Mouse (Mus musculus): Measurements from ENCODE around the gene Trdmt1. TPM values are rescaled to one million over a fixed set of nuclear protein-coding genes. Genes with fewer than 3 reads are reported as not detected.

Gene Trdmt1
- total and polyA plus RNA-seq, 2 experiments, result 0.83 to 3.9 TPM

- Histone ChIP-seq H3K79me2 (ENCODE audit: control insufficient read depth, insufficient read depth, low read length) (no peaks in the 10 kb centered on the region), H3K36me3 (ENCODE audit: control insufficient read depth, insufficient read depth, low read length) (no peaks in the 10 kb centered on the region), H3K27ac (replicated peaks; ENCODE audit: insufficient read depth, low read depth, low read length) (no peak overlapping the region), H3K27me3 (ENCODE audit: control insufficient read depth, insufficient read depth, low read length) (no peaks in the 10 kb centered on the region), H3K4me1 (ENCODE audit: control insufficient read depth, insufficient read depth, low read length) (no peaks in the 10 kb centered on the region), H3K9ac (ENCODE audit: low read depth, low read length) (no peak overlapping the region), H3K4me3 (ENCODE audit: insufficient read depth, low read depth, low read length) (no peak overlapping the region)
- DNase-seq (ENCODE audit: extremely low read depth, low read depth, low spot score), result no peak
- TF ChIP-seq POLR2A (IDR thresholded peaks at IDR 0.05; ENCODE audit: extremely low read depth, insufficient read depth, low read length), result no peak
- TF ChIP-seq CTCF (IDR thresholded peaks at IDR 0.05; ENCODE audit: low read depth, low read length), result no peak
- 70% methylated on average over 2 of the region's 2 CpGs for WGBS
Measured at GRCm38 (mm10) chr2:13553966-13554365, 9.5 kb upstream of the Trdmt1 start.

GRCm38 (mm10) chr2:13548749-13549148 lies 4.3 kb upstream of the Trdmt1 start:
- no peaks in the 10 kb centered on the region for H3K36me3 ChIP-seq (ENCODE audit: control insufficient read depth, insufficient read depth, low read length)
- H3K9ac ChIP-seq (ENCODE audit: low read depth, low read length), result no peak overlapping the region
- H3K4me3 ChIP-seq (ENCODE audit: insufficient read depth, low read depth, low read length), result no peak overlapping the region
- H3K27ac ChIP-seq (replicated peaks; ENCODE audit: insufficient read depth, low read depth, low read length), result no peak overlapping the region
- no peak for TF ChIP-seq POLR2A (IDR thresholded peaks at IDR 0.05; ENCODE audit: extremely low read depth, insufficient read depth, low read length)
- no peak for TF ChIP-seq CTCF (IDR thresholded peaks at IDR 0.05; ENCODE audit: low read depth, low read length)
- DNase-seq (ENCODE audit: extremely low read depth, low read depth, low spot score), result no peak
- H3K79me2 ChIP-seq (ENCODE audit: control insufficient read depth, insufficient read depth, low read length), result no peaks in the 10 kb centered on the region
- H3K27me3 ChIP-seq (ENCODE audit: control insufficient read depth, insufficient read depth, low read length), result no peaks in the 10 kb centered on the region
- WGBS, result 79% methylated on average over 3 of the region's 3 CpGs
- H3K4me1 ChIP-seq (ENCODE audit: control insufficient read depth, insufficient read depth, low read length), result no peaks in the 10 kb centered on the region; the same call in 1 of the 2 replicates

- Histone ChIP-seq H3K27me3 (ENCODE audit: control insufficient read depth, insufficient read depth, low read length) (no peaks in the 10 kb centered on the region), H3K27ac (replicated peaks; ENCODE audit: insufficient read depth, low read depth, low read length) (peak overlapping the region; percentile 63), H3K79me2 (ENCODE audit: control insufficient read depth, insufficient read depth, low read length) (no peaks in the 10 kb centered on the region), H3K9ac (ENCODE audit: low read depth, low read length) (peak overlapping the region; percentile 68), H3K36me3 (ENCODE audit: control insufficient read depth, insufficient read depth, low read length) (no peaks in the 10 kb centered on the region), H3K4me1 (ENCODE audit: control insufficient read depth, insufficient read depth, low read length) (no peaks in the 10 kb centered on the region; the same call in 1 of the 2 replicates), H3K4me3 (ENCODE audit: insufficient read depth, low read depth, low read length) (peak overlapping the region; percentile 73)
- peak; percentile 51 for DNase-seq (ENCODE audit: extremely low read depth, low read depth, low spot score)
- WGBS, result 5% methylated on average over 8 of the region's 8 CpGs
- TF ChIP-seq POLR2A (IDR thresholded peaks at IDR 0.05; ENCODE audit: extremely low read depth, insufficient read depth, low read length), result no peak
- no peak for TF ChIP-seq CTCF (IDR thresholded peaks at IDR 0.05; ENCODE audit: low read depth, low read length)
Measured at GRCm38 (mm10) chr2:13543519-13544124, 846 bp downstream of the Trdmt1 start.

GRCm38 (mm10) chr2:13539860-13540259 lies 4.6 kb downstream of the Trdmt1 start:
- H3K79me2 ChIP-seq (ENCODE audit: control insufficient read depth, insufficient read depth, low read length), result no peaks in the 10 kb centered on the region
- TF ChIP-seq CTCF (IDR thresholded peaks at IDR 0.05; ENCODE audit: low read depth, low read length) (no peak), POLR2A (IDR thresholded peaks at IDR 0.05; ENCODE audit: extremely low read depth, insufficient read depth, low read length) (no peak)
- DNase-seq (ENCODE audit: extremely low read depth, low read depth, low spot score), result no peak
- H3K4me1 ChIP-seq (ENCODE audit: control insufficient read depth, insufficient read depth, low read length), result peaks cover 2% of the 10 kb centered on the region; the same call in 1 of the 2 replicates
- no peaks in the 10 kb centered on the region for H3K27me3 ChIP-seq (ENCODE audit: control insufficient read depth, insufficient read depth, low read length)
- no peak overlapping the region for H3K9ac ChIP-seq (ENCODE audit: low read depth, low read length)
- H3K27ac ChIP-seq (replicated peaks; ENCODE audit: insufficient read depth, low read depth, low read length), result no peak overlapping the region
- no peaks in the 10 kb centered on the region for H3K36me3 ChIP-seq (ENCODE audit: control insufficient read depth, insufficient read depth, low read length)
- 95% methylated on average over 1 of the region's 1 CpGs for WGBS
- H3K4me3 ChIP-seq (ENCODE audit: insufficient read depth, low read depth, low read length), result no peak overlapping the region

- Histone ChIP-seq H3K27ac (replicated peaks; ENCODE audit: insufficient read depth, low read depth, low read length) (no peak overlapping the region), H3K27me3 (ENCODE audit: control insufficient read depth, insufficient read depth, low read length) (no peaks in the 10 kb centered on the region), H3K79me2 (ENCODE audit: control insufficient read depth, insufficient read depth, low read length) (no peaks in the 10 kb centered on the region), H3K36me3 (ENCODE audit: control insufficient read depth, insufficient read depth, low read length) (no peaks in the 10 kb centered on the region), H3K4me3 (ENCODE audit: insufficient read depth, low read depth, low read length) (no peak overlapping the region), H3K4me1 (ENCODE audit: control insufficient read depth, insufficient read depth, low read length) (peaks cover 2% of the 10 kb centered on the region; the same call in 1 of the 2 replicates), H3K9ac (ENCODE audit: low read depth, low read length) (no peak overlapping the region)
- TF ChIP-seq CTCF (IDR thresholded peaks at IDR 0.05; ENCODE audit: low read depth, low read length), result no peak
- TF ChIP-seq POLR2A (IDR thresholded peaks at IDR 0.05; ENCODE audit: extremely low read depth, insufficient read depth, low read length), result no peak
- DNase-seq (ENCODE audit: extremely low read depth, low read depth, low spot score), result no peak
- WGBS, result 83% methylated on average over 6 of the region's 6 CpGs
Measured at GRCm38 (mm10) chr2:13538704-13539377, 5.6 kb downstream of the Trdmt1 start.

GRCm38 (mm10) chr2:13538258-13538657 lies 6.2 kb downstream of the Trdmt1 start:
- Histone ChIP-seq H3K4me3 (ENCODE audit: insufficient read depth, low read depth, low read length) (no peak overlapping the region), H3K9ac (ENCODE audit: low read depth, low read length) (no peak overlapping the region), H3K27me3 (ENCODE audit: control insufficient read depth, insufficient read depth, low read length) (no peaks in the 10 kb centered on the region), H3K27ac (replicated peaks; ENCODE audit: insufficient read depth, low read depth, low read length) (0 out of 2 replicates have a peak overlapping the region, but pooled peaks have one; percentile 2), H3K4me1 (ENCODE audit: control insufficient read depth, insufficient read depth, low read length) (peaks cover 2% of the 10 kb centered on the region; the same call in 1 of the 2 replicates), H3K79me2 (ENCODE audit: control insufficient read depth, insufficient read depth, low read length) (no peaks in the 10 kb centered on the region), H3K36me3 (ENCODE audit: control insufficient read depth, insufficient read depth, low read length) (no peaks in the 10 kb centered on the region)
- no peak for TF ChIP-seq POLR2A (IDR thresholded peaks at IDR 0.05; ENCODE audit: extremely low read depth, insufficient read depth, low read length)
- TF ChIP-seq CTCF (IDR thresholded peaks at IDR 0.05; ENCODE audit: low read depth, low read length), result no peak
- peak; percentile 48 for DNase-seq (ENCODE audit: extremely low read depth, low read depth, low spot score)
- WGBS, result 84% methylated on average over 2 of the region's 2 CpGs

Measured in liver, adult 2 months (tissue).